Mouse (Mus musculus) heart, postnatal 0 days (tissue): ENCODE results near the gene Tenm2. TPM values are rescaled to one million over a fixed set of nuclear protein-coding genes. Genes with fewer than 3 reads are reported as not detected.

ENCODE experiments used
- ATAC-seq: fragments of 200-750 bp; cut with Nextera tagmentation; 2 replicates; pipeline ENCODE4 v1.8.0; 2017; ENCODE audit warnings: low read depth, moderate number of reproducible peaks, moderate library complexity; ENCODE audit not compliant: insufficient read depth
- DNase-seq: peaks from one replicate; pipeline ENCODE4 v3.0.0-alpha.2; 2016; ENCODE audit warnings: low spot score
- H3K27ac ChIP-seq: fragments of 300-500 bp; sonication (generic); 2 replicates; pipeline ENCODE4 v1.5.1; 2014; ENCODE audit warnings: low read depth, mild to moderate bottlenecking
- H3K27me3 ChIP-seq: fragments of 300-500 bp; sonication (generic); 2 replicates; pipeline ENCODE4 v1.6.1; 2014; ENCODE audit warnings: low read length, mixed read lengths; ENCODE audit not compliant: control insufficient read depth, insufficient read depth
- H3K36me3 ChIP-seq: fragments of 300-500 bp; sonication (generic); replicated peaks from 2 replicates; pipeline ENCODE4 v1.6.1; 2014; ENCODE audit warnings: low read length, mixed read lengths; ENCODE audit not compliant: control insufficient read depth, insufficient read depth
- H3K4me1 ChIP-seq: fragments of 300-500 bp; sonication (generic); 2 replicates; pipeline ENCODE4 v1.6.1; 2014; ENCODE audit warnings: antibody characterized with exemption; ENCODE audit not compliant: control insufficient read depth, insufficient read depth
- H3K4me2 ChIP-seq: fragments of 300-500 bp; sonication (generic); 2 replicates; pipeline ENCODE4 v1.6.1; 2014; ENCODE audit warnings: low read depth, mild to moderate bottlenecking, low read length, moderate library complexity
- H3K4me3 ChIP-seq: fragments of 300-500 bp; sonication (generic); 2 replicates; pipeline ENCODE4 v1.5.1; 2014; ENCODE audit warnings: low read depth, low read length
- H3K9ac ChIP-seq: fragments of 300-500 bp; sonication (generic); replicated peaks from 2 replicates; pipeline ENCODE4 v1.6.1; 2014; ENCODE audit warnings: low read depth, low read length, mixed read lengths
- H3K9me3 ChIP-seq: fragments of 300-500 bp; sonication (generic); replicated peaks from 2 replicates; pipeline ENCODE4 v1.6.1; 2016; ENCODE audit warnings: low read length; ENCODE audit not compliant: control insufficient read depth
- CTCF ChIP-seq: IDR thresholded peaks from 2 replicates; pipeline ENCODE4 v1.5.1; 2016; ENCODE audit warnings: antibody characterized with exemption, control low read depth, low read depth
- EP300 ChIP-seq: IDR thresholded peaks from 2 replicates; pipeline ENCODE4 v1.6.1; 2016; ENCODE audit warnings: antibody characterized with exemption, low read depth
- WGBS: fragments of 180-500 bp; shearing (Covaris S2); extraction: QIAGEN DNeasy Blood & Tissue Kit; methylation state at CpG from one replicate; pipeline ENCODE4 v1.1.7; 2014; 5-methylcytosine and 5-hydroxymethylcytosine counted together
- polyA plus RNA-seq: library from polyadenylated mRNA; unstranded; fragments of >200 nt; fragmentation: Nextera tagmentation; extraction: Ambion mirVana; gene quantifications from 2 replicates; pipeline ENCODE4 v1.2.1, GENCODE M21; 2015
- total RNA-seq: library from RNA; depleted of rRNA; stranded (reverse); fragments of >200 nt; gene quantifications from 2 replicates; pipeline ENCODE4 v1.2.3, GENCODE M21; 2014; ENCODE audit warnings: low replicate concordance

Tenm2 gene
- total and polyA plus RNA-seq, 2 experiments from 2014 or later: 0.14 to 0.95 TPM

GRCm38 (mm10) chr11:36647179-36647578 lies 588.6 kb downstream of the Tenm2 start:
- no peak for ATAC-seq
- H3K4me1 ChIP-seq: peaks cover 11% of the 10 kb centered on the region; the same call in 1 of the 2 replicates
- no peak for DNase-seq
- no peaks in the 10 kb centered on the region for H3K9me3 ChIP-seq
- no peak overlapping the region for H3K4me3 ChIP-seq
- no peak overlapping the region for H3K27ac ChIP-seq
- no peak overlapping the region for H3K4me2 ChIP-seq
- WGBS: 92% methylated on average over 1 of the region's 1 CpGs
- no peak overlapping the region for H3K9ac ChIP-seq
- TF ChIP-seq EP300 (no peak), CTCF (no peak)
- no peaks in the 10 kb centered on the region for H3K27me3 ChIP-seq
- H3K36me3 ChIP-seq: no peaks in the 10 kb centered on the region

GRCm38 (mm10) chr11:36635082-36635481 lies 600.7 kb downstream of the Tenm2 start:
- H3K36me3 ChIP-seq: no peaks in the 10 kb centered on the region
- ATAC-seq (no peak), DNase-seq (peak; percentile 34)
- TF ChIP-seq EP300 (no peak), CTCF (no peak)
- H3K27ac ChIP-seq: no peak overlapping the region
- 7% methylated on average over 6 of the region's 6 CpGs for WGBS
- peaks cover 6% of the 10 kb centered on the region; the same call in 1 of the 2 replicates for H3K4me1 ChIP-seq
- no peak overlapping the region for H3K9ac ChIP-seq
- H3K27me3 ChIP-seq: no peaks in the 10 kb centered on the region
- no peaks in the 10 kb centered on the region for H3K9me3 ChIP-seq
- H3K4me3 ChIP-seq: no peak overlapping the region
- H3K4me2 ChIP-seq: peak overlapping the region; percentile 24

DNA sequence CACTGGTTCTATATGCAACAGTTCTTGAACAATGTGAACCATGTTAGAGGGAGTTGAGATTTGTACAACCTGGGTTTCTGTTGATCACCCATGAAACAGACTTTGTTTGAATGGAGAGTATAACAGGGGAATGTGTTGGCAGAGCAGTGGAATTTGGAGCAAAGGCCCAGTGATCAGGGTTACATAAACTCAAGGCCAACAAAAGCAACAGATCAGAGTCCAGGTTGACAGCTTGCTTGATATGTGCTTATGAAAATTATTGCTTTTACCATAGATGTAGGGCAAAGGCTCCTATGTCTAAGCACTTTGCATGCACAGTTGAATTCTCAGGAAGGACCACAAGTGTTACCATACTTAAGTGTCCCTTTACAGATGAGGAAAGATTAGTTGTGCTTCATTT lies 603.6 kb downstream of the Tenm2 start:
- Histone ChIP-seq H3K9ac (no peak overlapping the region), H3K36me3 (no peaks in the 10 kb centered on the region), H3K4me1 (peaks cover 6% of the 10 kb centered on the region; the same call in 1 of the 2 replicates), H3K4me2 (no peak overlapping the region), H3K9me3 (no peaks in the 10 kb centered on the region), H3K27ac (no peak overlapping the region), H3K4me3 (no peak overlapping the region), H3K27me3 (no peaks in the 10 kb centered on the region)
- ATAC-seq: no peak
- TF ChIP-seq CTCF: no peak
- TF ChIP-seq EP300: no peak
- no peak for DNase-seq

DNA sequence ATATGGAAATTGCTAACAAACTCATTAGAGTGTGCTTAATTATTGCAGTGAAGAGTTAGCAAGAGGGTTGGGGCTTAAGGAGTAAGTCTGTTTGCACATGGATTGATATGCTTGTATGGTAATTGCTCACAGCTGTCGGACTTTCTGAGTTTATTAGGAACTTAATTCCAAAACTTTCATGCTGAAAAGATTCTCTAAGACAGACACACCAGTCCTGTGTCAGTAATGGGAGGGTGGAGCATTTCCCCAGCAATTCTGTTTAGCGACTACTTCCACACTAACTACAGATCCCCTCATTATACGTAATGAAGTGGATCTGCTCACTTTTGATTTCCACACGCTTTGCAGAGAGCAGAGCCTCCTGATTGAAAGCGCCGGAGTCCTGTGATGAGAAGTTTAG lies 622.0 kb downstream of the Tenm2 start:
- H3K27ac ChIP-seq: no peak overlapping the region
- H3K4me3 ChIP-seq: no peak overlapping the region
- no peaks in the 10 kb centered on the region for H3K36me3 ChIP-seq

DNA sequence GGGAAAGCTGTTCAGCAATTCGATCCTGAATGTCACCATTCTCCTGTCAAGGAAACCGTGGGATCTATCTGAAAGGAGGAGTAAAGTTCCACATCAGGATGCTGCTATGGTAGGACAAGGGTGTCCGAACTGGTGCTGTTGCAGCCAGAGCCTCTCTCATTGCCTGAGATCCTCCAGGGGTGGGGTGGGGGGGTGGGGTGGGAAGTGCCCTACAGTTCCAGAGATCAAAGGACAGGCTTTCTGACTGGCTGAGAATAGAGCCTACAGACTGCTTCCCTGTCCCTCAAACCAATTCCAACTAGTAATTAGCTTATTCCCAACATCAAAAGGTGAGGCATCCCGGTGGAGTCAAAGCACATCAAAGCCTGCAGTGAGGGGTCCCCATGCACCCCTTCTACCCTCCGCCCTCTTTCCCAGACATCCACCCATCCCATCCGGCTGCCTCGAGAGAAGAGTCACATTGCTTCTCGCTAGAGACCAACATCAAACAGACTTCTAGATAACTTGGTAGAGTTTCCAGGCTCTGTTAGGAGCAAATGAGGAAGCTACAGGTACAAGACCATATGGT lies 630.9 kb downstream of the Tenm2 start:
- no peak overlapping the region for H3K4me3 ChIP-seq
- WGBS: 45% methylated on average over 8 of the region's 8 CpGs
- TF ChIP-seq EP300: no peak
- no peak for TF ChIP-seq CTCF
- H3K4me2 ChIP-seq: no peak overlapping the region
- no peaks in the 10 kb centered on the region for H3K27me3 ChIP-seq
- 0 out of 2 replicates have a peak, but pooled peaks cover 6% of the 10 kb centered on the region for H3K4me1 ChIP-seq
- no peak for DNase-seq
- H3K9ac ChIP-seq: no peak overlapping the region
- no peaks in the 10 kb centered on the region for H3K36me3 ChIP-seq
- no peaks in the 10 kb centered on the region for H3K9me3 ChIP-seq
- no peak for ATAC-seq
- H3K27ac ChIP-seq: no peak overlapping the region

More for the DNA sequence above, 622.0 kb downstream of the Tenm2 start:
- Histone ChIP-seq H3K4me1 (no peaks in the 10 kb centered on the region), H3K9me3 (no peaks in the 10 kb centered on the region), H3K4me2 (no peak overlapping the region), H3K9ac (no peak overlapping the region), H3K27me3 (no peaks in the 10 kb centered on the region)
- no peak for TF ChIP-seq CTCF
- TF ChIP-seq EP300: no peak
- no peak for DNase-seq
- ATAC-seq: no peak
- 77% methylated on average over 6 of the region's 6 CpGs for WGBS

DNA sequence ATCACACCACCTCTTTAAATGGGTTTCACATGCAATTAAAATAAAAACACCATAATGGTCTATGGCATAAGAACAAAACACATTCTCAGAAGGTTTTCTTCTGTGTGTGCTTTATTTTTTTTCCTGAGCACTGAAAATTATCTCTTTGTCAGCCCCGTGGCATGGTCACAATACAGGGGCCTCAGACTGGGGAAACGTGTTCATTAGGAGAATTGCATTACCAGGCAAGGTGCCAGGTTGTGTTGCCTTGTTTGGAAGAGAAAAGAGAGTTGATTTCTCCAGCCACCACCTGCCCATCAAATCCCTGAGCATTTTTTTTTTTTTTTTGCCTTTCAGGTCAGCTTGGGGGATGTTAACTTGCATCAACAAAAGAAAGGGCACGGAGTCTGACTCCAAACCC lies 631.5 kb downstream of the Tenm2 start:
- 24% methylated on average over 3 of the region's 3 CpGs for WGBS
- DNase-seq: no peak
- ATAC-seq: no peak
- Histone ChIP-seq H3K27me3 (no peaks in the 10 kb centered on the region), H3K9me3 (no peaks in the 10 kb centered on the region), H3K36me3 (no peaks in the 10 kb centered on the region), H3K4me2 (no peak overlapping the region), H3K9ac (no peak overlapping the region), H3K27ac (no peak overlapping the region), H3K4me3 (no peak overlapping the region), H3K4me1 (0 out of 2 replicates have a peak, but pooled peaks cover 6% of the 10 kb centered on the region)
- TF ChIP-seq EP300: no peak
- no peak for TF ChIP-seq CTCF
